Mouse (Mus musculus) megakaryocyte, embryonic 14.5 days (primary cell): ENCODE measurements around the gene Pard3. TPM values are rescaled to one million over a fixed set of nuclear protein-coding genes. Genes with fewer than 3 reads are reported as not detected.

Source experiments
- H3K27me3 ChIP-seq: replicated peaks from 2 replicates; pipeline ENCODE3; 2012; ENCODE audit warnings: inconsistent platforms
- H3K36me3 ChIP-seq: replicated peaks from 2 replicates; pipeline ENCODE3; 2012; ENCODE audit warnings: low read length, inconsistent platforms, mixed read lengths
- H3K4me1 ChIP-seq: 2 replicates; pipeline ENCODE4 v1.6.1; 2012; ENCODE audit warnings: inconsistent platforms
- H3K4me3 ChIP-seq: replicated peaks from 2 replicates; pipeline ENCODE3; 2012; ENCODE audit warnings: moderate library complexity, mild to moderate bottlenecking, inconsistent platforms
- H3K9me3 ChIP-seq: 2 replicates; pipeline ENCODE4 v1.6.1; 2012; ENCODE audit warnings: inconsistent platforms
- FLI1 ChIP-seq: IDR thresholded peaks from 2 replicates; pipeline ENCODE4 v1.6.1; 2012; ENCODE audit warnings: low read length, inconsistent platforms, mixed read lengths
- GATA1 ChIP-seq: IDR thresholded peaks from 3 replicates; pipeline ENCODE4 v1.6.1; 2012; ENCODE audit warnings: mixed read lengths, low read length, inconsistent platforms, borderline replicate concordance
- polyA plus RNA-seq: library from polyadenylated mRNA; stranded (reverse); fragments of >175 nt; gene quantifications from 2 replicates; pipeline ENCODE4 v1.2.3, GENCODE M21; 2012; ENCODE audit warnings: low replicate concordance; ENCODE audit not compliant: insufficient read depth

The Pard3 gene
- polyA plus RNA-seq, 1 experiment, result not detected

- Histone ChIP-seq H3K4me3 (no peak overlapping the region), H3K27me3 (peaks cover 27% of the 10 kb centered on the region), H3K9me3 (no peaks in the 10 kb centered on the region), H3K36me3 (no peaks in the 10 kb centered on the region), H3K4me1 (peaks cover 9% of the 10 kb centered on the region; the same call in 1 of the 2 replicates)
- TF ChIP-seq GATA1, result no peak
These were observed 525.6 kb downstream of the Pard3 start for GRCm38 (mm10) chr8:127589291-127589690.

GRCm38 (mm10) chr8:127590674-127591186, 527.0 kb downstream of the Pard3 start:
- Histone ChIP-seq H3K4me1 (peaks cover 9% of the 10 kb centered on the region; the same call in 1 of the 2 replicates), H3K9me3 (no peaks in the 10 kb centered on the region)

GRCm38 (mm10) chr8:127592648-127593574, 529.2 kb downstream of the Pard3 start:
- H3K36me3 ChIP-seq, result no peaks in the 10 kb centered on the region
- peaks cover 50% of the 10 kb centered on the region for H3K27me3 ChIP-seq
- no peak overlapping the region for H3K4me3 ChIP-seq
- H3K4me1 ChIP-seq, result peaks cover 9% of the 10 kb centered on the region; the same call in 1 of the 2 replicates
- H3K9me3 ChIP-seq, result no peaks in the 10 kb centered on the region
- TF ChIP-seq FLI1, result no peak
- no peak for TF ChIP-seq GATA1

More at GRCm38 (mm10) chr8:127590674-127591186, 527.0 kb downstream of the Pard3 start:
- H3K27me3 ChIP-seq, result peaks cover 38% of the 10 kb centered on the region
- TF ChIP-seq FLI1 (no peak), GATA1 (no peak)
- no peak overlapping the region for H3K4me3 ChIP-seq
- H3K36me3 ChIP-seq, result no peaks in the 10 kb centered on the region

GRCm38 (mm10) chr8:127600641-127601040, 536.9 kb downstream of the Pard3 start:
- no peak overlapping the region for H3K4me3 ChIP-seq

GRCm38 (mm10) chr8:127603062-127603461, 539.4 kb downstream of the Pard3 start:
- TF ChIP-seq GATA1 (no peak), FLI1 (no peak)
- Histone ChIP-seq H3K36me3 (no peaks in the 10 kb centered on the region), H3K27me3 (peaks cover 24% of the 10 kb centered on the region), H3K9me3 (no peaks in the 10 kb centered on the region), H3K4me1 (peaks cover under 1% of the 10 kb centered on the region; the same call in 1 of the 2 replicates), H3K4me3 (no peak overlapping the region)

More at GRCm38 (mm10) chr8:127600641-127601040, 536.9 kb downstream of the Pard3 start:
- Histone ChIP-seq H3K9me3 (no peaks in the 10 kb centered on the region), H3K4me1 (no peaks in the 10 kb centered on the region; the same call in 1 of the 2 replicates), H3K27me3 (peaks cover 29% of the 10 kb centered on the region), H3K36me3 (no peaks in the 10 kb centered on the region)
- TF ChIP-seq GATA1, result no peak

GRCm38 (mm10) chr8:127608541-127609270, 545.0 kb downstream of the Pard3 start:
- Histone ChIP-seq H3K27me3 (peaks cover 28% of the 10 kb centered on the region), H3K9me3 (no peaks in the 10 kb centered on the region), H3K36me3 (no peaks in the 10 kb centered on the region), H3K4me3 (no peak overlapping the region), H3K4me1 (peaks cover 10% of the 10 kb centered on the region; the same call in 1 of the 2 replicates)
- TF ChIP-seq FLI1 (no peak), GATA1 (no peak)

GRCm38 (mm10) chr8:127609316-127609715, 545.6 kb downstream of the Pard3 start:
- Histone ChIP-seq H3K4me3 (no peak overlapping the region), H3K4me1 (peaks cover 10% of the 10 kb centered on the region; the same call in 1 of the 2 replicates), H3K9me3 (no peaks in the 10 kb centered on the region), H3K36me3 (no peaks in the 10 kb centered on the region), H3K27me3 (peaks cover 25% of the 10 kb centered on the region)
- TF ChIP-seq FLI1 (no peak), GATA1 (no peak)

- Histone ChIP-seq H3K36me3 (no peaks in the 10 kb centered on the region), H3K4me1 (peaks cover 4% of the 10 kb centered on the region; the same call in 1 of the 2 replicates), H3K9me3 (no peaks in the 10 kb centered on the region), H3K27me3 (peaks cover 10% of the 10 kb centered on the region), H3K4me3 (no peak overlapping the region)
- TF ChIP-seq FLI1 (no peak), GATA1 (no peak)
These were observed 550.5 kb downstream of the Pard3 start for GRCm38 (mm10) chr8:127614206-127614605.

GRCm38 (mm10) chr8:127616681-127617080, 553.0 kb downstream of the Pard3 start:
- Histone ChIP-seq H3K27me3 (peaks cover 4% of the 10 kb centered on the region), H3K36me3 (no peaks in the 10 kb centered on the region), H3K9me3 (no peaks in the 10 kb centered on the region), H3K4me3 (no peak overlapping the region), H3K4me1 (no peaks in the 10 kb centered on the region)
- TF ChIP-seq FLI1 (no peak), GATA1 (no peak)

GRCm38 (mm10) chr8:127622137-127622536, 558.4 kb downstream of the Pard3 start:
- TF ChIP-seq FLI1, result no peak
- no peak for TF ChIP-seq GATA1

More at GRCm38 (mm10) chr8:127622137-127622536, 558.4 kb downstream of the Pard3 start:
- Histone ChIP-seq H3K36me3 (no peaks in the 10 kb centered on the region), H3K9me3 (no peaks in the 10 kb centered on the region), H3K27me3 (peaks cover 2% of the 10 kb centered on the region), H3K4me3 (no peak overlapping the region), H3K4me1 (peaks cover 11% of the 10 kb centered on the region)
